Mouse (Mus musculus) limb, embryonic 13.5 days (tissue): ENCODE data around the gene Csf2rb. TPM values are rescaled to one million over a fixed set of nuclear protein-coding genes. Genes with fewer than 3 reads are reported as not detected.
"Not testable (repeated sequence)": the region's sequence is repeated elsewhere in the genome, so short reads cannot be mapped to it uniquely, and the experiment has no call there.

ENCODE experiments used
- ATAC-seq: fragments of 200-750 bp; cut with Nextera tagmentation; 2 replicates; pipeline ENCODE4 v1.8.0; 2017; ENCODE audit warnings: low read depth, moderate number of reproducible peaks, moderate TSS enrichment; ENCODE audit not compliant: low FRiP score
- H3K27ac ChIP-seq: fragments of 300-500 bp; sonication (generic); 2 replicates; pipeline ENCODE4 v1.5.1; 2015; ENCODE audit warnings: inconsistent platforms, mild to moderate bottlenecking, moderate library complexity
- H3K27me3 ChIP-seq: fragments of 300-500 bp; sonication (generic); 2 replicates; pipeline ENCODE4 v1.6.1; 2015; ENCODE audit warnings: mild to moderate bottlenecking, inconsistent platforms
- H3K36me3 ChIP-seq: fragments of 300-500 bp; sonication (generic); 2 replicates; pipeline ENCODE4 v1.6.1; 2015; ENCODE audit warnings: inconsistent platforms, mild to moderate bottlenecking, moderate library complexity
- H3K4me1 ChIP-seq: fragments of 300-500 bp; sonication (generic); 2 replicates; pipeline ENCODE4 v1.6.1; 2015; ENCODE audit warnings: inconsistent platforms
- H3K4me2 ChIP-seq: fragments of 300-500 bp; sonication (generic); replicated peaks from 2 replicates; pipeline ENCODE4 v1.6.1; 2015; ENCODE audit warnings: inconsistent platforms, mild to moderate bottlenecking, moderate library complexity
- H3K4me3 ChIP-seq: fragments of 300-500 bp; sonication (generic); 2 replicates; pipeline ENCODE4 v1.5.1; 2015; ENCODE audit warnings: moderate library complexity, mild to moderate bottlenecking, inconsistent platforms
- H3K9ac ChIP-seq: fragments of 300-500 bp; sonication (generic); 2 replicates; pipeline ENCODE4 v1.6.1; 2015; ENCODE audit warnings: mild to moderate bottlenecking, inconsistent platforms
- H3K9me3 ChIP-seq: fragments of 300-500 bp; sonication (generic); 2 replicates; pipeline ENCODE4 v1.6.1; 2016; ENCODE audit warnings: inconsistent platforms
- WGBS: fragments of 180-500 bp; shearing (Covaris S2); methylation state at CpG from one replicate; pipeline ENCODE4 v1.1.7; 2015; 5-methylcytosine and 5-hydroxymethylcytosine counted together
- polyA plus RNA-seq: library from polyadenylated mRNA; unstranded; fragments of >200 nt; fragmentation: Nextera tagmentation; extraction: Ambion mirVana; gene quantifications from 2 replicates; pipeline ENCODE4 v1.2.1, GENCODE M21; 2015

Csf2rb gene
- polyA plus RNA-seq, 1 experiment from 2014 or later = 1.6 TPM

- WGBS = 80% methylated on average over 6 of the region's 6 CpGs
Observed at GRCm38 (mm10) chr15:78329972-78330371, 4.4 kb downstream of the Csf2rb start.

GRCm38 (mm10) chr15:78330706-78331105 lies 5.2 kb downstream of the Csf2rb start:
- H3K4me1 ChIP-seq = 0 out of 2 replicates have a peak, but pooled peaks cover 4% of the 10 kb centered on the region
- WGBS = 62% methylated on average over 4 of the region's 4 CpGs
- H3K4me3 ChIP-seq = no peak overlapping the region
- H3K36me3 ChIP-seq = no peaks in the 10 kb centered on the region
- H3K27me3 ChIP-seq = no peaks in the 10 kb centered on the region
- H3K9ac ChIP-seq = no peak overlapping the region
- ATAC-seq = no peak
- no peaks in the 10 kb centered on the region for H3K9me3 ChIP-seq
- no peak overlapping the region for H3K27ac ChIP-seq
- no peak overlapping the region for H3K4me2 ChIP-seq

More at GRCm38 (mm10) chr15:78329972-78330371, 4.4 kb downstream of the Csf2rb start:
- not testable (repeated sequence) for H3K4me1 ChIP-seq, H3K27me3 ChIP-seq, H3K9ac ChIP-seq, ATAC-seq, H3K4me3 ChIP-seq, H3K36me3 ChIP-seq, H3K27ac ChIP-seq, H3K9me3 ChIP-seq, H3K4me2 ChIP-seq

- WGBS = 46% methylated on average over 5 of the region's 5 CpGs
- H3K4me2 ChIP-seq = no peak overlapping the region
- no peaks in the 10 kb centered on the region for H3K36me3 ChIP-seq
- H3K27ac ChIP-seq = no peak overlapping the region
- 0 out of 2 replicates have a peak, but pooled peaks cover 4% of the 10 kb centered on the region for H3K4me1 ChIP-seq
- H3K9me3 ChIP-seq = no peaks in the 10 kb centered on the region
- no peak overlapping the region for H3K9ac ChIP-seq
- no peak overlapping the region for H3K4me3 ChIP-seq
- H3K27me3 ChIP-seq = no peaks in the 10 kb centered on the region
- no peak for ATAC-seq
Observed at GRCm38 (mm10) chr15:78331523-78332340, 6.2 kb downstream of the Csf2rb start.

- H3K27me3 ChIP-seq = no peaks in the 10 kb centered on the region
- no peak overlapping the region for H3K27ac ChIP-seq
- ATAC-seq = no peak
- H3K36me3 ChIP-seq = no peaks in the 10 kb centered on the region
- 0 out of 2 replicates have a peak, but pooled peaks cover 4% of the 10 kb centered on the region for H3K4me1 ChIP-seq
- H3K9ac ChIP-seq = no peak overlapping the region
- WGBS = 64% methylated on average over 6 of the region's 6 CpGs
- no peak overlapping the region for H3K4me3 ChIP-seq
- H3K4me2 ChIP-seq = no peak overlapping the region
- no peaks in the 10 kb centered on the region for H3K9me3 ChIP-seq
Observed at GRCm38 (mm10) chr15:78332981-78333380, 7.4 kb downstream of the Csf2rb start.

GRCm38 (mm10) chr15:78334380-78334779 lies 8.8 kb downstream of the Csf2rb start:
- Histone ChIP-seq H3K27me3 (no peaks in the 10 kb centered on the region), H3K27ac (no peak overlapping the region), H3K9me3 (no peaks in the 10 kb centered on the region), H3K9ac (no peak overlapping the region), H3K4me1 (0 out of 2 replicates have a peak, but pooled peaks cover 4% of the 10 kb centered on the region), H3K36me3 (no peaks in the 10 kb centered on the region), H3K4me3 (no peak overlapping the region), H3K4me2 (no peak overlapping the region)
- ATAC-seq = no peak
- 67% methylated on average over 3 of the region's 3 CpGs for WGBS

GRCm38 (mm10) chr15:78339627-78340423 lies 14.3 kb downstream of the Csf2rb start:
- H3K4me2 ChIP-seq, H3K4me3 ChIP-seq, H3K27ac ChIP-seq, H3K4me1 ChIP-seq, ATAC-seq, H3K9me3 ChIP-seq, H3K27me3 ChIP-seq, H3K36me3 ChIP-seq, H3K9ac ChIP-seq: not testable (repeated sequence)
- WGBS = 41% methylated on average over 7 of the region's 7 CpGs

GRCm38 (mm10) chr15:78340919-78341318 lies 15.4 kb downstream of the Csf2rb start:
- not testable (repeated sequence) for ATAC-seq, H3K27ac ChIP-seq, H3K4me3 ChIP-seq, H3K9me3 ChIP-seq, H3K27me3 ChIP-seq, H3K4me1 ChIP-seq, H3K4me2 ChIP-seq, H3K9ac ChIP-seq, H3K36me3 ChIP-seq
- WGBS = 50% methylated on average over 7 of the region's 7 CpGs

GRCm38 (mm10) chr15:78343683-78344082 lies 18.1 kb downstream of the Csf2rb start:
- Histone ChIP-seq H3K4me2 (no peak overlapping the region), H3K9me3 (no peaks in the 10 kb centered on the region), H3K4me3 (no peak overlapping the region), H3K4me1 (no peaks in the 10 kb centered on the region), H3K27ac (no peak overlapping the region), H3K9ac (no peak overlapping the region), H3K27me3 (no peaks in the 10 kb centered on the region), H3K36me3 (no peaks in the 10 kb centered on the region)
- WGBS = 15% methylated on average over 1 of the region's 1 CpGs
- ATAC-seq = no peak

GRCm38 (mm10) chr15:78344567-78344966 lies 19.0 kb downstream of the Csf2rb start:
- Histone ChIP-seq H3K4me2 (no peak overlapping the region), H3K27me3 (no peaks in the 10 kb centered on the region), H3K36me3 (no peaks in the 10 kb centered on the region), H3K9me3 (no peaks in the 10 kb centered on the region), H3K4me3 (no peak overlapping the region), H3K27ac (no peak overlapping the region), H3K9ac (no peak overlapping the region), H3K4me1 (no peaks in the 10 kb centered on the region)
- no peak for ATAC-seq
- 87% methylated on average over 3 of the region's 3 CpGs for WGBS

GRCm38 (mm10) chr15:78351586-78352165 lies 26.1 kb downstream of the Csf2rb start:
- Histone ChIP-seq H3K4me1 (no peaks in the 10 kb centered on the region), H3K27ac (no peak overlapping the region), H3K4me3 (no peak overlapping the region), H3K9me3 (no peaks in the 10 kb centered on the region), H3K36me3 (no peaks in the 10 kb centered on the region), H3K4me2 (no peak overlapping the region), H3K9ac (no peak overlapping the region), H3K27me3 (no peaks in the 10 kb centered on the region)
- 64% methylated on average over 3 of the region's 3 CpGs for WGBS
- no peak for ATAC-seq

- no peak overlapping the region for H3K9ac ChIP-seq
- no peaks in the 10 kb centered on the region for H3K9me3 ChIP-seq
- no peak overlapping the region for H3K4me3 ChIP-seq
- H3K27ac ChIP-seq = no peak overlapping the region
- H3K36me3 ChIP-seq = no peaks in the 10 kb centered on the region
- WGBS = 3% methylated on average over 1 of the region's 1 CpGs
- ATAC-seq = no peak
- no peaks in the 10 kb centered on the region for H3K4me1 ChIP-seq
- H3K4me2 ChIP-seq = no peak overlapping the region
- no peaks in the 10 kb centered on the region for H3K27me3 ChIP-seq
Observed at GRCm38 (mm10) chr15:78354958-78355357, 29.4 kb downstream of the Csf2rb start.

GRCm38 (mm10) chr15:78355548-78355947 lies 30.0 kb downstream of the Csf2rb start:
- H3K27ac ChIP-seq = no peak overlapping the region
- H3K27me3 ChIP-seq = no peaks in the 10 kb centered on the region
- WGBS = 79% methylated on average over 5 of the region's 5 CpGs
- no peak overlapping the region for H3K4me3 ChIP-seq
- H3K9ac ChIP-seq = no peak overlapping the region
- no peak for ATAC-seq
- no peaks in the 10 kb centered on the region for H3K4me1 ChIP-seq
- no peak overlapping the region for H3K4me2 ChIP-seq
- no peaks in the 10 kb centered on the region for H3K9me3 ChIP-seq
- H3K36me3 ChIP-seq = no peaks in the 10 kb centered on the region
